Mouse (Mus musculus): Measurements from ENCODE around the gene Otub1. TPM values are rescaled to one million over a fixed set of nuclear protein-coding genes. Genes with fewer than 3 reads are reported as not detected.

Gene Otub1
- polyA plus RNA-seq, 1 experiment: 87.5 TPM

GRCm38 (mm10) chr19:7177804-7178511 lies 28.2 kb downstream of the Otub1 start:
- peaks cover 5% of the 10 kb centered on the region for H3K4me1 ChIP-seq (ENCODE audit: control insufficient read depth, insufficient read depth, low read length)
- no peaks in the 10 kb centered on the region for H3K36me3 ChIP-seq (ENCODE audit: control insufficient read depth, insufficient read depth, low read length, poor library complexity, severe bottlenecking)
- no peaks in the 10 kb centered on the region for H3K9me3 ChIP-seq (replicated peaks; ENCODE audit: control insufficient read depth, insufficient read depth, low read length, poor library complexity, severe bottlenecking)
- H3K27ac ChIP-seq (ENCODE audit: insufficient read depth, low read length): no peak overlapping the region
- no peaks in the 10 kb centered on the region for H3K27me3 ChIP-seq (ENCODE audit: control insufficient read depth, insufficient read depth, low read length, poor library complexity, severe bottlenecking)
- TF ChIP-seq EP300 (IDR thresholded peaks at IDR 0.05; ENCODE audit: insufficient read depth, low read depth, low read length) (no peak), CTCF (IDR thresholded peaks at IDR 0.05; ENCODE audit: low read depth, low read length) (no peak), POLR2A (IDR thresholded peaks at IDR 0.05; ENCODE audit: insufficient read depth, low read length) (no peak)
- H3K4me3 ChIP-seq (ENCODE audit: low read depth, low read length): no peak overlapping the region
- no peak overlapping the region for H3K9ac ChIP-seq (ENCODE audit: low read depth, poor library complexity, severe bottlenecking)

- Histone ChIP-seq H3K27ac (ENCODE audit: insufficient read depth, low read length) (no peak overlapping the region), H3K4me3 (ENCODE audit: low read depth, low read length) (no peak overlapping the region), H3K9ac (ENCODE audit: low read depth, poor library complexity, severe bottlenecking) (no peak overlapping the region), H3K4me1 (ENCODE audit: control insufficient read depth, insufficient read depth, low read length) (peaks cover 8% of the 10 kb centered on the region), H3K27me3 (ENCODE audit: control insufficient read depth, insufficient read depth, low read length, poor library complexity, severe bottlenecking) (no peaks in the 10 kb centered on the region), H3K36me3 (ENCODE audit: control insufficient read depth, insufficient read depth, low read length, poor library complexity, severe bottlenecking) (no peaks in the 10 kb centered on the region), H3K9me3 (replicated peaks; ENCODE audit: control insufficient read depth, insufficient read depth, low read length, poor library complexity, severe bottlenecking) (no peaks in the 10 kb centered on the region)
- TF ChIP-seq POLR2A (IDR thresholded peaks at IDR 0.05; ENCODE audit: insufficient read depth, low read length) (no peak), CTCF (IDR thresholded peaks at IDR 0.05; ENCODE audit: low read depth, low read length) (no peak), EP300 (IDR thresholded peaks at IDR 0.05; ENCODE audit: insufficient read depth, low read depth, low read length) (no peak)
These were observed 29.9 kb downstream of the Otub1 start for GRCm38 (mm10) chr19:7176041-7176696.

DNA sequence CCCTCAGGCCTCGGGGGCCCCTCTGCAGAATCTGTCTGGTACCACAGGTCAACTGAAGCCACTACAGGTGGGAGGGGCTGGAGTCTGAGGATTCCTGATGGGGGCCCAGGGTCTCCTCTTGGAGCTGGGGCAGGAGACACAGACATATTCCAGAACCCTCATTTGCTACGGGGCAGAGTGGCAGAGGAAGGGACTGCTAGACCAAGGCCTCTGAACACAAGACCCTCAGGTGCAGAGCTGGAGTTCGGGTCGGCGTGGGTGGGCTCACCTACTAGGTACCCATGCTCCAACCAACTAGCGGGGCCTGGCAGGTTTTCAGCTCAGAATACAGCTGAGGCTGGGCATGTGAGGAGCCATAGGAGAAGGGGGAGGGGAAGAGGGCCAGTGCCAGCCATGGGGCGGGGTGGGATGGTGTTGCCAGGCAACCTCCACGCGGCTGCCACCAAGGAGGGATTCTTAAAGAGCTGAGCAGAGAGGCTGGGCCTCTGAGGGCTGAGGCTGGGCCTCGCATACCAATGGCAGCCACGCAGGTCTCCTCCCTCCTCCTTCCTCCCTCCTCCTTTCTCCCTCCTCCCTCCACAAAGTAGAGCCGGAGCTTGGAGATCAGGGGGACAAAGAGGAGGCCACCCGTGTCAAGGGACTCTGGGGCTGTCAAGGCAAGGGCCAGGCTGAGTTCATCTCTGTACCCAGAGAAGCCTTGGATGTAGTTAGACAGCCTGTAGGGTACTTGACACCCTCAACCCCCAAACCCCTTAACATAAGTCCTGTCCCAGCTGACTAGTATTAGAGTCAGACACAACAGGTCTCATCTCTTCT lies 33.9 kb downstream of the Otub1 start:
- Histone ChIP-seq H3K4me3 (ENCODE audit: low read depth, low read length) (no peak overlapping the region), H3K27me3 (ENCODE audit: control insufficient read depth, insufficient read depth, low read length, poor library complexity, severe bottlenecking) (no peaks in the 10 kb centered on the region), H3K36me3 (ENCODE audit: control insufficient read depth, insufficient read depth, low read length, poor library complexity, severe bottlenecking) (no peaks in the 10 kb centered on the region), H3K9ac (ENCODE audit: low read depth, poor library complexity, severe bottlenecking) (no peak overlapping the region), H3K4me1 (ENCODE audit: control insufficient read depth, insufficient read depth, low read length) (peaks cover 12% of the 10 kb centered on the region), H3K9me3 (replicated peaks; ENCODE audit: control insufficient read depth, insufficient read depth, low read length, poor library complexity, severe bottlenecking) (no peaks in the 10 kb centered on the region), H3K27ac (ENCODE audit: insufficient read depth, low read length) (no peak overlapping the region)
- TF ChIP-seq EP300 (IDR thresholded peaks at IDR 0.05; ENCODE audit: insufficient read depth, low read depth, low read length): no peak
- TF ChIP-seq POLR2A (IDR thresholded peaks at IDR 0.05; ENCODE audit: insufficient read depth, low read length): no peak
- no peak for TF ChIP-seq CTCF (IDR thresholded peaks at IDR 0.05; ENCODE audit: low read depth, low read length)

DNA sequence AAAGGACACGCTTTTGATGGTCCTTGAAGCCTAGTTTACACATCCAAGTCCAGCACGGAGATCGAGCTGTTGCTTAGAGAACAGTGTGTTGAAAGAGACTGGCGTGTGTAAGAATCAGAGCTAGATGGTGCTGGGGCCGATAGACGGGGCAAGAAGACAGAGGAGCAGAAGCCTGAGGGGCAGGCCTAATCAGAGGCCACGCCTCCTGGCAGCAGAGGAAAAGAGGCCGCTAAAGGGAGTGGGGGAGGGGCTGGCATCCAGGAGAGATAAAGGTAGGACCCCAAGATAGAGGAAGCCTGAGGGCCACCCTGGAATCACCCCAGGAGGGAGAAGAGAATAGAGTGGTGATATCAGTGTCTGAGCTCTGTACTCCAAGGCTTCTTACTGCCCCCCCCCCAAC lies 34.7 kb downstream of the Otub1 start:
- H3K9ac ChIP-seq (ENCODE audit: low read depth, poor library complexity, severe bottlenecking): no peak overlapping the region
- H3K9me3 ChIP-seq (replicated peaks; ENCODE audit: control insufficient read depth, insufficient read depth, low read length, poor library complexity, severe bottlenecking): no peaks in the 10 kb centered on the region
- no peaks in the 10 kb centered on the region for H3K27me3 ChIP-seq (ENCODE audit: control insufficient read depth, insufficient read depth, low read length, poor library complexity, severe bottlenecking)
- H3K27ac ChIP-seq (ENCODE audit: insufficient read depth, low read length): no peak overlapping the region
- no peaks in the 10 kb centered on the region for H3K36me3 ChIP-seq (ENCODE audit: control insufficient read depth, insufficient read depth, low read length, poor library complexity, severe bottlenecking)
- TF ChIP-seq EP300 (IDR thresholded peaks at IDR 0.05; ENCODE audit: insufficient read depth, low read depth, low read length) (no peak), POLR2A (IDR thresholded peaks at IDR 0.05; ENCODE audit: insufficient read depth, low read length) (no peak), CTCF (IDR thresholded peaks at IDR 0.05; ENCODE audit: low read depth, low read length) (no peak)
- H3K4me1 ChIP-seq (ENCODE audit: control insufficient read depth, insufficient read depth, low read length): peaks cover 12% of the 10 kb centered on the region
- H3K4me3 ChIP-seq (ENCODE audit: low read depth, low read length): no peak overlapping the region

DNA sequence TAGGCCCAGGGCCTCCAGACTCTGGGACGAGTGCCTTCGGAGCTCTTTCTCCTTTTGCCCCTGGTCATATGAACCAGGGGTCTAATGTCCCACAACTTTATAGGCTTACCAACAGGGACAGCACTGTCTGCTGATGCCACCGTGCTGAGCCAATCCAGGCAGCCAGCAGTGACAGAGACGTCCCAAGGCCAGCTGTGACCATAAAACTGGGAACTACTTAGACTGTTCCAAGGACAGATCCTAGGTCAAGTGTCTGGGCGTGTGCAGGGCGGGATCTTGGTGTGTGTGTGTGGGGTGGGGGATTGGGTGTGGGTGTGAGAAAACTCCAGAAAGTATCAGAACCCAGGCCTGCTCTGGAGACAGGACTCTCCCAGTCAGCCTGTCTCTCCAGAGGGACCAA lies 35.2 kb downstream of the Otub1 start:
- Histone ChIP-seq H3K27me3 (ENCODE audit: control insufficient read depth, insufficient read depth, low read length, poor library complexity, severe bottlenecking) (peaks cover 4% of the 10 kb centered on the region), H3K36me3 (ENCODE audit: control insufficient read depth, insufficient read depth, low read length, poor library complexity, severe bottlenecking) (no peaks in the 10 kb centered on the region), H3K4me1 (ENCODE audit: control insufficient read depth, insufficient read depth, low read length) (peaks cover 12% of the 10 kb centered on the region), H3K9ac (ENCODE audit: low read depth, poor library complexity, severe bottlenecking) (no peak overlapping the region), H3K27ac (ENCODE audit: insufficient read depth, low read length) (no peak overlapping the region), H3K4me3 (ENCODE audit: low read depth, low read length) (no peak overlapping the region), H3K9me3 (replicated peaks; ENCODE audit: control insufficient read depth, insufficient read depth, low read length, poor library complexity, severe bottlenecking) (no peaks in the 10 kb centered on the region)
- TF ChIP-seq EP300 (IDR thresholded peaks at IDR 0.05; ENCODE audit: insufficient read depth, low read depth, low read length): no peak
